Mouse (Mus musculus) limb, embryonic 12.5 days (tissue): ENCODE measurements around the gene Slc47a2. TPM values are rescaled to one million over a fixed set of nuclear protein-coding genes. Genes with fewer than 3 reads are reported as not detected.
"Not testable (repeated sequence)": the region's sequence is repeated elsewhere in the genome, so short reads cannot be mapped to it uniquely, and the experiment has no call there.

ENCODE experiments used
- ATAC-seq: fragments of 200-750 bp; cut with Nextera tagmentation; 2 replicates; pipeline ENCODE4 v1.8.0; 2017; ENCODE audit warnings: low read depth, moderate TSS enrichment; ENCODE audit not compliant: insufficient number of reproducible peaks, insufficient read depth, low FRiP score, low TSS enrichment
- H3K27ac ChIP-seq: fragments of 300-500 bp; sonication (generic); 2 replicates; pipeline ENCODE4 v1.5.1; 2016; ENCODE audit warnings: mild to moderate bottlenecking, moderate library complexity
- H3K27me3 ChIP-seq: fragments of 300-500 bp; sonication (generic); 2 replicates; pipeline ENCODE4 v1.6.1; 2016; ENCODE audit warnings: mild to moderate bottlenecking, moderate library complexity
- H3K36me3 ChIP-seq: fragments of 300-500 bp; sonication (generic); 2 replicates; pipeline ENCODE4 v1.6.1; 2016; ENCODE audit warnings: mild to moderate bottlenecking, moderate library complexity
- H3K4me1 ChIP-seq: fragments of 300-500 bp; sonication (generic); replicated peaks from 2 replicates; pipeline ENCODE4 v1.6.1; 2016
- H3K4me2 ChIP-seq: fragments of 300-500 bp; sonication (generic); 2 replicates; pipeline ENCODE4 v1.6.1; 2016; ENCODE audit warnings: mild to moderate bottlenecking, moderate library complexity
- H3K4me3 ChIP-seq: fragments of 300-500 bp; sonication (generic); replicated peaks from 2 replicates; pipeline ENCODE4 v1.5.1; 2016; ENCODE audit warnings: mild to moderate bottlenecking
- H3K9ac ChIP-seq: fragments of 300-500 bp; sonication (generic); replicated peaks from 2 replicates; pipeline ENCODE4 v1.6.1; 2016; ENCODE audit warnings: mild to moderate bottlenecking, moderate library complexity
- H3K9me3 ChIP-seq: fragments of 300-500 bp; sonication (generic); 2 replicates; pipeline ENCODE4 v1.6.1; 2016; ENCODE audit warnings: mild to moderate bottlenecking, moderate library complexity
- WGBS: fragments of 180-500 bp; shearing (Covaris S2); methylation state at CpG from one replicate; pipeline ENCODE4 v1.1.7; 2016; 5-methylcytosine and 5-hydroxymethylcytosine counted together
- polyA plus RNA-seq: library from polyadenylated mRNA; unstranded; fragments of >200 nt; fragmentation: Nextera tagmentation; extraction: Ambion mirVana; gene quantifications from 2 replicates; pipeline ENCODE4 v1.2.1, GENCODE M21; 2016

Gene Slc47a2
- polyA plus RNA-seq, 1 experiment from 2014 or later: not detected

GRCm38 (mm10) chr11:61305377-61305776, 37.3 kb downstream of the Slc47a2 start:
- Histone ChIP-seq H3K4me2 (no peak overlapping the region), H3K9ac (no peak overlapping the region), H3K9me3 (0 out of 2 replicates have a peak, but pooled peaks cover 10% of the 10 kb centered on the region), H3K36me3 (no peaks in the 10 kb centered on the region), H3K4me1 (peaks cover 13% of the 10 kb centered on the region), H3K4me3 (no peak overlapping the region), H3K27ac (no peak overlapping the region), H3K27me3 (no peaks in the 10 kb centered on the region)
- WGBS: 81% methylated on average over 4 of the region's 4 CpGs
- no peak for ATAC-seq

DNA sequence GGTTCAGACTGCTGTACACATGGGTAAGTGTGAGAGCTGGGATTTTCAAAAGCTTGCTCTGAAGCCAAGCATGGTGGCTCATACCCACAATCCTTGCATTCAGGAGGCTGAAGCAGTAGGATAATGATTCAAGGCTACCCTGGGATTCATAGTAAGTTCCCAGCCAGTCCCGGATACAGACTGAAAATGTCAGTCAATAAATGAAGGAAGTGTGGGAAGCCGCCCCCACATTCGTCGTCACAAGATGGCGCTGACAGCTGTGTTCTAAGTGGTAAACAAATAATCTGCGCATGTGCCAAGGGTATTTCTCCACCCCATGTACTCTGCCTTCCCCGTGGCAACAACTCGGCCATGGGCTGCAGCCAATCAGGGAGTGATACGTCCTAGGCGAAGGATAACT, 38.1 kb downstream of the Slc47a2 start:
- ATAC-seq: not testable (repeated sequence)

DNA sequence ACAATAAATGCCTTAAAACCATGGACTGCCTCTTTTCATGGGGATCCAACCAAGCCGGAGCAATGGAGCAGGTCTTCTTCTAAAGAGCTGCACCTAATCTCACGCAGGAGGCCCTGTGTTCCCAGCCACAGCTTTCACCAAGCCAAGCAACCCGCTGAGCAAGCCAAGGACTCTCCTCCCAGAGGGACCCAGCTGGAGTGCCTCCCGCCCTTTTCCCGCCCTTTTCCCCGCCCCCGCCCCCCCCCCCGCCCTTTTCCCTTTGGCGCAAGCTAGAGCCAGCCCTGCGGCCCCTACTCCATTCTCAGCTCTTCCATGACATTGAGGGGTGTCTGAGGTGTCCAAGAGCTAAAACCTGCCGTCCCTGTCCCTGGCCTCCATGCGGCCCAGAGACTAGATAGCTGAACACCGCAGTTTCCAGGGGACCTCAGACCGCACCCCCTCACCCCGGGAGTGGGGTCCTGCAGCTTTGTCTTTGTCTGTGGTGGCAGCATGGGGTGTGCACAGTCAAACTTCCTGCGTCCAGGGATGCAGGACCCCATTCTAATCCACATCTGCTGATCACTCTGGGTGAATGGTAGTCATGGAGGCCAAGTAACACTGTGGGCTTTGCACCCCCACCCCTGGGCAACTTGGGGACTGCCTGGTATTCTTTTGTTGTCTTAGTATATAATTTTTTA, 41.8 kb downstream of the Slc47a2 start:
- no peak for ATAC-seq
- Histone ChIP-seq H3K27ac (no peak overlapping the region), H3K4me2 (peak overlapping the region; percentile 40)

More for the DNA sequence above, 38.1 kb downstream of the Slc47a2 start:
- not testable (repeated sequence) for H3K27ac ChIP-seq, H3K4me3 ChIP-seq, H3K4me2 ChIP-seq, H3K36me3 ChIP-seq, H3K9ac ChIP-seq, H3K27me3 ChIP-seq
- Histone ChIP-seq H3K4me1 (peaks cover 10% of the 10 kb centered on the region), H3K9me3 (0 out of 2 replicates have a peak, but pooled peaks cover 10% of the 10 kb centered on the region)
- WGBS: 93% methylated on average over 6 of the region's 10 CpGs

GRCm38 (mm10) chr11:61300205-61300604, 42.5 kb downstream of the Slc47a2 start:
- 56% methylated on average over 3 of the region's 3 CpGs for WGBS
- Histone ChIP-seq H3K36me3 (no peaks in the 10 kb centered on the region), H3K27me3 (no peaks in the 10 kb centered on the region), H3K4me2 (no peak overlapping the region), H3K27ac (no peak overlapping the region), H3K9ac (0 out of 2 replicates have a peak overlapping the region, but pooled peaks have one; percentile 23), H3K4me3 (no peak overlapping the region), H3K9me3 (0 out of 2 replicates have a peak, but pooled peaks cover 2% of the 10 kb centered on the region), H3K4me1 (peaks cover 10% of the 10 kb centered on the region)
- no peak for ATAC-seq

More for the DNA sequence above, 41.8 kb downstream of the Slc47a2 start:
- H3K9me3 ChIP-seq: 0 out of 2 replicates have a peak, but pooled peaks cover 9% of the 10 kb centered on the region
- no peaks in the 10 kb centered on the region for H3K36me3 ChIP-seq
- 29% methylated on average over 13 of the region's 16 CpGs for WGBS
- peaks cover 10% of the 10 kb centered on the region for H3K4me1 ChIP-seq
- no peak overlapping the region for H3K9ac ChIP-seq
- H3K4me3 ChIP-seq: peak overlapping the region; percentile 7; the same call in 1 of the 2 replicates
- no peaks in the 10 kb centered on the region for H3K27me3 ChIP-seq

- WGBS: 70% methylated on average over 2 of the region's 2 CpGs
- no peak for ATAC-seq
- H3K4me2 ChIP-seq: no peak overlapping the region
- H3K9ac ChIP-seq: no peak overlapping the region
- H3K36me3 ChIP-seq: no peaks in the 10 kb centered on the region
- no peaks in the 10 kb centered on the region for H3K9me3 ChIP-seq
- no peak overlapping the region for H3K27ac ChIP-seq
- peaks cover 10% of the 10 kb centered on the region for H3K4me1 ChIP-seq
- no peaks in the 10 kb centered on the region for H3K27me3 ChIP-seq
- no peak overlapping the region for H3K4me3 ChIP-seq
Measured at GRCm38 (mm10) chr11:61297901-61298300, 44.8 kb downstream of the Slc47a2 start.

DNA sequence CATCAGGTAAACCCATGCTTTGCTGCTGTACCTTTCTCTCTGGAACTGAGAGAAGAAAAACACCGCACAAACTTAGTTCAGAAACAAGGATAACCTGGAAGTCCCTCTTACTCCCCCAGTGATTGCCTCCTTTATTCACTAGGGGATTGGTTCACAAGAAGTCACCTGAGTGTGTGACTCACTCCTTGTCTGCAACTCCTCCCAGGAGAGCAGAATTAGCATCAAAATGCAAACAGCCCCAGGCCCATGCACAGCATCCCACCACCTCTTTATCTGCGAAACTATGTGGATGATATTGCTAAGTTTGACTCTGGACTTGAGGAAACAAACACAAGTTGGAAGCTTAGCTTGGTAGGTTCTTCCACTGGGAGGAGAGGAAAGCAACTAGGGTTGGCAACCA, 45.3 kb downstream of the Slc47a2 start:
- Histone ChIP-seq H3K27ac (no peak overlapping the region), H3K9me3 (no peaks in the 10 kb centered on the region), H3K36me3 (no peaks in the 10 kb centered on the region), H3K9ac (no peak overlapping the region), H3K4me3 (no peak overlapping the region), H3K27me3 (no peaks in the 10 kb centered on the region), H3K4me1 (peaks cover 10% of the 10 kb centered on the region), H3K4me2 (no peak overlapping the region)
- WGBS: 83% methylated on average over 2 of the region's 2 CpGs
- ATAC-seq: no peak

DNA sequence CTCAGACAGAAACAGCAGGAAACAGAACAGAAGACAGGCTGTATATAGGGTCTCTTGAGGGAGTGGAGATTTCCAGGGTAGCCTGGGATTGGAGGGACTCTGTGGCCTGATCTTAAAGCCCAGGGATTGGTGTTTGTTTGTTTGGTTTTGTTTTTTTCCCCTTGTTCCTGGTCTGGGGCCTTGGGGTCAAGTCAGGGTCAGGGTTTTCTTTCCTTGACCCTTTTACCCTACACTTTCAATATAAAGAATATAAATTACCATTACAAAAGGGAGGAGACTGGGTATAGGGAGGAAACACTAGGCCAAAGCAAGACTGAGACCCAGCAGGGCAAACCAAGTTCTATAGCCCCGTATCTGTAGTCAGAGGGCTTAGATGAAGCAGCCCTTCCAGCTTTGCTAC, 46.1 kb downstream of the Slc47a2 start:
- Histone ChIP-seq H3K4me3 (no peak overlapping the region), H3K4me2 (no peak overlapping the region), H3K36me3 (no peaks in the 10 kb centered on the region), H3K27me3 (no peaks in the 10 kb centered on the region), H3K9ac (no peak overlapping the region), H3K4me1 (peaks cover 10% of the 10 kb centered on the region), H3K27ac (no peak overlapping the region), H3K9me3 (no peaks in the 10 kb centered on the region)
- 82% methylated on average over 1 of the region's 1 CpGs for WGBS
- ATAC-seq: no peak

GRCm38 (mm10) chr11:61295556-61295955, 47.1 kb downstream of the Slc47a2 start:
- Histone ChIP-seq H3K36me3 (no peaks in the 10 kb centered on the region), H3K4me3 (no peak overlapping the region), H3K27ac (no peak overlapping the region), H3K9me3 (no peaks in the 10 kb centered on the region), H3K4me1 (peaks cover 5% of the 10 kb centered on the region; the same call in 1 of the 2 replicates), H3K9ac (no peak overlapping the region), H3K27me3 (no peaks in the 10 kb centered on the region), H3K4me2 (no peak overlapping the region)
- ATAC-seq: no peak
- WGBS: 95% methylated on average over 2 of the region's 2 CpGs

GRCm38 (mm10) chr11:61294431-61294830, 48.2 kb downstream of the Slc47a2 start:
- Histone ChIP-seq H3K4me1 (no peaks in the 10 kb centered on the region), H3K4me3 (no peak overlapping the region), H3K9ac (no peak overlapping the region), H3K36me3 (no peaks in the 10 kb centered on the region), H3K27ac (no peak overlapping the region), H3K4me2 (no peak overlapping the region), H3K27me3 (no peaks in the 10 kb centered on the region), H3K9me3 (no peaks in the 10 kb centered on the region)
- ATAC-seq: no peak
- WGBS: 74% methylated on average over 3 of the region's 3 CpGs

DNA sequence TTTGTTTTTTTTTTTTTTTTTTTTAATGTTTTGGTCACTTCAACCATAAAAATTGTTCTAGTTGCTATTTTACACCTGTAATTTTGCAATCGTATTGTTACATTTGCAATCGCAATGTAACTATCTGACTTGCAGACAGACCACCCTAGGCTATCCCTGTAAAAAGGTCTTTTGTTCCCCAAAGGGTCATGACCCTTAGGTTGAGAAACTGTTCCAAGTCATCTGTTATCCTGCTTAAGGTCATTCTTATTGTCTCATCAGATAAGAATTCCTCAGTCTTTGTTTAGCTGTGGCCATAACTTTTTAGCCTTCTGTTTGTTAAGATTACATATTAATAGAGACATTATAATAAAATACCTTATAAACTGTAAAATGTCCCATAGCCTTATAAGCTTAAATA, 49.4 kb downstream of the Slc47a2 start:
- no peak for ATAC-seq

DNA sequence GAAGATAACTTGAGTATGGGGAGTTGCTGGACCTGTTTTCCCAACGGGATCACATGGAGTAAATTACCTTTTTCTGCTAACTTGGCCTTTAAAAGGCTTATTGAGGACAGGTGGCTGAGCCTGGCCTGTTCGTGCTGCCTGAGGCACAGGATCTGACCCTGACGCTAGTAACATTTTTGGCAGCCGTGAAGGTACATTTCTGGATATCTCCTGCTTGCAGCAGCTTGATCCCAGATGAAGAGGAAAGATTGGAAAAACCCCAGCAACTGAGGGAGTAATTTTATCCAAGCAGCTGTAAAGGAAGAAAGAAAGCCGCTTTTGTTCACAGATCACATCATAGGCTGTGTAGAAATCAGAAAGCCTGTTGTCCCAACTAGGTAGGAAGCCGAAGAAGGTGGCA, 58.3 kb downstream of the Slc47a2 start:
- peaks cover 9% of the 10 kb centered on the region for H3K4me1 ChIP-seq
- no peaks in the 10 kb centered on the region for H3K36me3 ChIP-seq
- no peak overlapping the region for H3K4me3 ChIP-seq
- 39% methylated on average over 6 of the region's 6 CpGs for WGBS
- no peaks in the 10 kb centered on the region for H3K27me3 ChIP-seq
- no peak overlapping the region for H3K9ac ChIP-seq
- H3K27ac ChIP-seq: peak overlapping the region; percentile 53
- no peak overlapping the region for H3K4me2 ChIP-seq
- no peaks in the 10 kb centered on the region; the same call in 1 of the 2 replicates for H3K9me3 ChIP-seq
- ATAC-seq: no peak

More for the DNA sequence above, 49.4 kb downstream of the Slc47a2 start:
- H3K9me3 ChIP-seq: no peaks in the 10 kb centered on the region; the same call in 1 of the 2 replicates
- 65% methylated on average over 2 of the region's 2 CpGs for WGBS
- H3K4me3 ChIP-seq: no peak overlapping the region
- no peaks in the 10 kb centered on the region for H3K27me3 ChIP-seq
- no peak overlapping the region for H3K4me2 ChIP-seq
- H3K27ac ChIP-seq: no peak overlapping the region
- no peaks in the 10 kb centered on the region for H3K36me3 ChIP-seq
- no peaks in the 10 kb centered on the region for H3K4me1 ChIP-seq
- H3K9ac ChIP-seq: no peak overlapping the region
